Mouse (Mus musculus) limb, embryonic 15.5 days (tissue): ENCODE measurements around the gene Smcp. TPM values are rescaled to one million over a fixed set of nuclear protein-coding genes. Genes with fewer than 3 reads are reported as not detected.

ENCODE experiments used
- ATAC-seq: fragments of 200-750 bp; cut with Nextera tagmentation; 2 replicates; pipeline ENCODE4 v1.8.0; 2017; ENCODE audit warnings: low read depth, moderate TSS enrichment; ENCODE audit not compliant: insufficient number of reproducible peaks, low FRiP score, low TSS enrichment
- H3K27ac ChIP-seq: fragments of 300-500 bp; sonication (generic); 2 replicates; pipeline ENCODE4 v1.5.1; 2015; ENCODE audit warnings: moderate library complexity, mild to moderate bottlenecking, inconsistent platforms
- H3K27me3 ChIP-seq: fragments of 300-500 bp; sonication (generic); 2 replicates; pipeline ENCODE4 v1.6.1; 2015; ENCODE audit warnings: inconsistent platforms
- H3K36me3 ChIP-seq: fragments of 300-500 bp; sonication (generic); 2 replicates; pipeline ENCODE4 v1.6.1; 2015; ENCODE audit warnings: inconsistent platforms
- H3K4me1 ChIP-seq: fragments of 300-500 bp; sonication (generic); 2 replicates; pipeline ENCODE4 v1.6.1; 2015; ENCODE audit warnings: inconsistent platforms
- H3K4me2 ChIP-seq: fragments of 300-500 bp; sonication (generic); 2 replicates; pipeline ENCODE4 v1.6.1; 2015; ENCODE audit warnings: mild to moderate bottlenecking, inconsistent platforms
- H3K4me3 ChIP-seq: fragments of 300-500 bp; sonication (generic); 2 replicates; pipeline ENCODE4 v1.5.1; 2015; ENCODE audit warnings: mild to moderate bottlenecking, inconsistent platforms
- H3K9ac ChIP-seq: fragments of 300-500 bp; sonication (generic); 2 replicates; pipeline ENCODE4 v1.6.1; 2015; ENCODE audit warnings: inconsistent platforms
- H3K9me3 ChIP-seq: fragments of 300-500 bp; sonication (generic); 2 replicates; pipeline ENCODE4 v1.6.1; 2016; ENCODE audit warnings: inconsistent platforms
- WGBS: fragments of 180-500 bp; shearing (Covaris S2); methylation state at CpG from one replicate; pipeline ENCODE4 v1.1.7; 2015; 5-methylcytosine and 5-hydroxymethylcytosine counted together
- polyA plus RNA-seq: library from polyadenylated mRNA; unstranded; fragments of >200 nt; fragmentation: Nextera tagmentation; extraction: Ambion mirVana; gene quantifications from 2 replicates; pipeline ENCODE4 v1.2.1, GENCODE M21; 2015

Smcp gene
- polyA plus RNA-seq = not detected in 2 replicates

DNA sequence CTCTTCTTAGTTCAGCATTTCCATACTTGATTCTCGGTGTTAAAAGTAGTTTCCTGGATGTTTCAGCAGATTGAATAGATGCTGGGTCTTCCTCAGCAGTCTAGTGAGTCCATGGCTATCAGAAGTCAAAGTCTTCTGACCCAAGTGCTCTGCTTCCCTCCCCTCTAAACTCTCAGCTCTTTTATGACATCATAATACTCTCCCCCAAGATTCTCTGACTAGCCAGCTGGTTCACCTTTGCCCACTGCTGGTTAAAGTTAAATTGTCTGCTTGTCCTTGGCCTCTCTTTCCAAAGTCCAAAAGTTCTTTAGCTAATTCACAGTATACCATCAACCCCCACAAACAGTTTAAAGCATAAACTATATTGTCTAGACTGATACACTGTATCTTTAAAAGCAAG is at the start of gene Smcp:
Gene Smcp, minus strand, starts transcription at position 140 of the 400 bp plus-strand sequence.
- Histone ChIP-seq H3K4me2 (no peak within 1 kb of the TSS), H3K9me3 (no peaks in the 10 kb centered on the region), H3K27ac (no peak within 1 kb of the TSS), H3K27me3 (no peaks in the 10 kb centered on the region), H3K36me3 (no peaks in the 10 kb centered on the region), H3K4me1 (no peaks in the 10 kb centered on the region), H3K4me3 (no peak within 1 kb of the TSS), H3K9ac (no peak within 1 kb of the TSS)
- no peak for ATAC-seq
- WGBS = 65% methylated on average over 1 of the region's 1 CpGs

DNA sequence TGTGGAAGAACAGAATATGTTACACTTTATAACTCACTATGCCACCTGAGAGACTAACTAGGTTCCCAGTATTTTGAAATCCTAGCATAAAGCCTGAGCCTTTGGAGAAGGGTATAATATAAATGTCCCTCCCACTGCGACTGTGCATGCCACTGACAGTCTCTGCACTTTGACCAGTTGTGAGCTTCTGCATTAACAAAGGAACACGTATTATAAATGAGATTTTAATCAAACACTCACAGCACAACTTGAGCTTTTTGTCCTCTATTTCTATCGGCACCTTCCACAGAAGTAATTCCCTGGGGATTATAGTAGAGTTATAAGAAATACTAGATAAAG is 49.8 kb upstream of the Smcp start:
- no peaks in the 10 kb centered on the region for H3K36me3 ChIP-seq
- 73% methylated on average over 3 of the region's 3 CpGs for WGBS
- no peak overlapping the region for H3K4me2 ChIP-seq
- H3K27ac ChIP-seq = no peak overlapping the region
- H3K4me3 ChIP-seq = no peak overlapping the region
- no peaks in the 10 kb centered on the region for H3K27me3 ChIP-seq
- no peak for ATAC-seq
- H3K9ac ChIP-seq = no peak overlapping the region
- no peaks in the 10 kb centered on the region for H3K9me3 ChIP-seq
- no peaks in the 10 kb centered on the region for H3K4me1 ChIP-seq

DNA sequence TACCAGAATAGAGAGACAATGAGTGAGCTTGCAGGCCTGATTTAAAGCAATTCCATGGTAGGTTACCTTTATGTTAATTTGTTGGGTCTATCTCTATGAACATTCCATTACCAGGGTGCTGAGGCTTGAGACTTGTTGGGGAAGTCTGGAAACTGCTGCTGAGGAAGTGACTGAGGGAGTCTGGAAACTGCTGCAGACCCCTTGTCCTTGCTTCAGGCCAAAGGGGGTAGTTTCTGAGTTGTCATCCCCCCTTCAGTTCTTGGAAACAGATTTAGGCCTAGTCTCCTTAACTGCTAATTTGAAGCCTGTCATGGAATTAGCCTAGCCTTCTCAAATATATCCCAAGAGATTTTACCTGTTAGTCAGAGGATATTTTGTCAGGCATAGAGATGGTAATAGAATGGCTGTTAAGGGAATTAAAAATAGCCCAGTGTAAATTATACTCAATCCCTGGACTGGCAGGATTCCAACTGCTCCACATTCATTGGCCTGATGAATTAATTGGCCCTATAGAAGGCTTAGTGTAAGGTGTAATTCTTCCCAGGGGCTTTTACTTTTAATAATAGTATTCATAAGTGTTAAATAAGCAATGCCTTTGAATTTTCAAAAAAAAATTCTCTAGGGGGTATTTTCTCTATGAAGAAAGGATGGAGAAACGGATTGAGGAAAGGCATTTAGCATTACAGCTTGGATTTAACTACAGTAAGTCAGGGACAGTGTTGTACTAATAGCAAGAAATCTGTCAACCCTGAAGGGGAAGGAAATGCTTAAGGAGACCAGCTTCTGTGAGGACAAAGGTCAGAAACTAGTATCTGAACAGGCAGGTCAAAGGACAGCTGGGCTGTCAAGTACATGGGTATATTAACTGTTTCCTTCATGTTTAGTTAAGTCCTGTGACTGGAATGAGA is 49.2 kb upstream of the Smcp start:
- ATAC-seq = no peak
- Histone ChIP-seq H3K9me3 (no peaks in the 10 kb centered on the region), H3K9ac (no peak overlapping the region), H3K36me3 (no peaks in the 10 kb centered on the region), H3K4me3 (no peak overlapping the region), H3K4me1 (no peaks in the 10 kb centered on the region), H3K4me2 (no peak overlapping the region), H3K27ac (no peak overlapping the region), H3K27me3 (no peaks in the 10 kb centered on the region)
- 28% methylated on average over 1 of the region's 1 CpGs for WGBS

DNA sequence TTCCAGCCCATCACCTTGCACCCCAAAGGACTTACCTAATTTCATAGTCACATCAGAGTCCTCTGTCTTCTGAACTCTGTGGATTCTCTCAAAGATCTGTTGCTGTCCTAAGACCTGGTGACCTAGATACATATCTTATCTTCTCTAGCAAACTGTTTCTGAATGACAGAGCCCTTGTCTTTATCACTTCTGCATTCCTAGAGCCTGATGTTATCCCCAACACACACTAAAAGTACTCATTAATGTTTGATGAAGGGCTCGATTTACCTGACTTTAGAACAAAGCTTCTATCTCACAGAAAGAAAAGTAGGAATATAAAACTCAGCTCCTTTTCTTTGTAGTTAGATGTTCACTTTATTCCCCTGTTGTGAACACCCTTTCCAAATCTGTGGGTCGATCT is 32.8 kb upstream of the Smcp start, which contains the start of gene Lce6a:
Gene Lce6a, minus strand, starts transcription at position 101 of the 400 bp plus-strand sequence.
- no peak within 1 kb of the TSS for H3K4me3 ChIP-seq
- WGBS = 73% methylated on average over 2 of the region's 2 CpGs
- ATAC-seq = no peak
- no peak within 1 kb of the TSS for H3K9ac ChIP-seq
- H3K27ac ChIP-seq = no peak within 1 kb of the TSS
- no peaks in the 10 kb centered on the region for H3K36me3 ChIP-seq
- no peaks in the 10 kb centered on the region for H3K27me3 ChIP-seq
- no peaks in the 10 kb centered on the region for H3K4me1 ChIP-seq
- no peak within 1 kb of the TSS for H3K4me2 ChIP-seq
- H3K9me3 ChIP-seq = no peaks in the 10 kb centered on the region

DNA sequence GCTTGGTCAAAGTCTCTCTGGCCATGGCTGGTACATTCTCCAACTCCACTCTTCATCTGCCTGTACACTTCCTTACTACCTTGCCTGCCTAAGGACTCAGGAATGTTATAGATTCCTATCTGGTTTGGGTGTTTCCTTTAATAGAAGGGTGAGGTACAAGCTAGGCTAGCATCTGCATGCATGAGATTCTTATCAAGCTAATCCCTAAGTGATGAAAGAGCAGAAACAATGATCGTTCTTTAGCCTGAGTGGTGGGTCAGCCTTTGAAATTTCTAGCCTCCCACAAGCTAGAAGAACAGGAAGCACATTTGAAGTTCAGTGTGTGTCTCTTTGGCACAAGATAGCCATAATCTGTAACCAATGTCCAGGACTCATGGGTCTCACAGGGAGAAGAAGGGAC is 21.0 kb upstream of the Smcp start:
- H3K4me3 ChIP-seq = no peak overlapping the region
- H3K9me3 ChIP-seq = no peaks in the 10 kb centered on the region
- H3K4me1 ChIP-seq = no peaks in the 10 kb centered on the region
- no peaks in the 10 kb centered on the region for H3K36me3 ChIP-seq
- ATAC-seq = no peak
- H3K9ac ChIP-seq = no peak overlapping the region
- 53% methylated on average over 1 of the region's 1 CpGs for WGBS
- no peaks in the 10 kb centered on the region for H3K27me3 ChIP-seq
- H3K4me2 ChIP-seq = no peak overlapping the region
- H3K27ac ChIP-seq = no peak overlapping the region

DNA sequence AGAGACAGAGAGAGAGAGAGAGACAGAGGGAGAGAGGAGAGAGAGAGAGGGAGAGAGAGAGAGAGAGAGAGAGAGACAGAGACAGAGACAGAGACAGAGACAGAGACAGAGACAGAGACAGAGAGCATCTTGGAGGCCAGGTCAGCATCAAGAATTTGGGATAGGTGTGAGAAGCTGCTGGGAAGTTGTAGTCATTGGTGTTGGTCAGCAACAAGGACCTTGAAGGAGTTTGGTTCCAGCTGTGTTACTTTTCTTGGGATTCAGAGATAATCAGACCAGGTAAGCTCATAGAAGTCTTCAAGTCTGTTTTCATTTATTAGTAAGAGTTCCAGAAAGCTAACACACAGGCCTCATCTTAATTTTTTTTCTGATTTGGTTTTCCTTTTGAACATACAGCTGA is 18.6 kb upstream of the Smcp start, which contains the start of gene 2210017I01Rik:
Gene 2210017I01Rik, minus strand, starts transcription at position 101 of the 400 bp plus-strand sequence.
- Histone ChIP-seq H3K27ac (no peak within 1 kb of the TSS), H3K36me3 (no peaks in the 10 kb centered on the region), H3K27me3 (no peaks in the 10 kb centered on the region), H3K9ac (no peak within 1 kb of the TSS), H3K4me2 (no peak within 1 kb of the TSS), H3K9me3 (no peaks in the 10 kb centered on the region), H3K4me3 (no peak within 1 kb of the TSS), H3K4me1 (no peaks in the 10 kb centered on the region)
- ATAC-seq = no peak

DNA sequence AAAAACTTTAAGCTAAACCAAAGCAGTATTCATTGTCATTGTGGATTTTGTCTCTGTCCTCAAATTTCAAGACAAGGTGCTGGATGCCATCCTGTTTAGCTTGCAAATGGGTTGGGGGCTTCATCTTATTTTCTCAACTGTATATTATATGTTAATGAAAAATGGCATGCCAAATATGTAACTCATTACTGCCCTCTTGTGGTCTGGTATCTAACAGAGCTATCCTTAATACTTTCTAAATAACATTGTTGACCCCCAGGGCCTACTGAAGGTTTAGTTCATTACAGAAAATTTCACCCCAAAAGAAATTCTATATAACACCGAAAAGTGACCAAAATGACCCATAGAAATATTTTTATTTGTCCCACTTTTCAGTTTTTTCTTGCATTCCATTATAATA is 13.4 kb upstream of the Smcp start:
- Histone ChIP-seq H3K27me3 (no peaks in the 10 kb centered on the region), H3K4me2 (no peak overlapping the region), H3K4me1 (no peaks in the 10 kb centered on the region), H3K9me3 (peaks cover 3% of the 10 kb centered on the region; the same call in 1 of the 2 replicates), H3K9ac (no peak overlapping the region), H3K4me3 (no peak overlapping the region), H3K27ac (no peak overlapping the region), H3K36me3 (no peaks in the 10 kb centered on the region)
- ATAC-seq = no peak
- WGBS = 54% methylated on average over 1 of the region's 1 CpGs

DNA sequence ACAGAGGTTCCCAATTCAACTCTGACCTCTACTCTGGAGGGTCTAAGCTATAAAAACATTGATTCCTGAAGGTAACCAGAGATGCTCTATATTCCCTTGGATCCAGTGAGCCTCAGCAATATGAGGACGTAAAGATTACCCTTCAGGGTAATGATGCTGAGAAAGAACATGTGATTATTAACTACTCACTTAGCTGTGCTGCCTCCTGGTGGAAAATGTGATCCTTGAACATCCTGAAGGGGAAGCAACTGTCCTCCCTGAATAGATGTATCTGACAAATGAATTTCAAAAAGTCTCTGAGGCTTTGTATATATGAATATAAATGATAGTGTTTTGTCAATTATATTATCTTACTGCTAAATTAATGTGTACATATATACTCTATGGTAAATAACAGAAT is 11.7 kb upstream of the Smcp start:
- Histone ChIP-seq H3K9me3 (peaks cover 3% of the 10 kb centered on the region; the same call in 1 of the 2 replicates), H3K4me1 (no peaks in the 10 kb centered on the region), H3K4me3 (no peak overlapping the region), H3K27ac (no peak overlapping the region), H3K36me3 (no peaks in the 10 kb centered on the region), H3K27me3 (no peaks in the 10 kb centered on the region), H3K9ac (no peak overlapping the region), H3K4me2 (no peak overlapping the region)
- 34% methylated on average over 1 of the region's 1 CpGs for WGBS
- no peak for ATAC-seq

- no peak for ATAC-seq
- Histone ChIP-seq H3K9me3 (peaks cover 3% of the 10 kb centered on the region; the same call in 1 of the 2 replicates), H3K4me3 (no peak overlapping the region), H3K9ac (no peak overlapping the region), H3K27ac (no peak overlapping the region), H3K4me1 (no peaks in the 10 kb centered on the region), H3K27me3 (no peaks in the 10 kb centered on the region), H3K36me3 (no peaks in the 10 kb centered on the region), H3K4me2 (no peak overlapping the region)
Observed at GRCm38 (mm10) chr3:92599973-92600372, 11.2 kb upstream of the Smcp start.

DNA sequence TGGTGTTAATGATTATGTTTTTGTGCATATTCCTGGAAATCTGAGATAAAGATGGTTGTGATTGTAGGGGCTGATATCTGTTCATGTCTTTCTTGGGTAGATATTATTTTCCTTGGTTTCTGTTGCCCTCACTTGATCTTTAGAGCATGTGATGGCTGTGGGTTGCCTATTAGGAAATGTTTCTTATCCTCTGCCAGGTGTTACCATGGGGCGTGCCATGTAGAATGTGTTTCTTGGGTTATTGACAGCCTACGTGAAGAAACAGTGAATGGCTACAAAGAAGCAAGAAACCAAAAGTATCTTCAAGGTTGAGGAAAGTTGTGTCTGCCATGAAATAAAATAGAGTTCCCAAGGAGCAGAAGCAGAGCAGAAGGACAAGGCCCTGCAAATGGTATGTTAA is 9.6 kb upstream of the Smcp start:
- Histone ChIP-seq H3K27me3 (no peaks in the 10 kb centered on the region), H3K27ac (no peak overlapping the region), H3K9ac (no peak overlapping the region), H3K4me1 (no peaks in the 10 kb centered on the region), H3K36me3 (no peaks in the 10 kb centered on the region), H3K4me2 (no peak overlapping the region), H3K9me3 (peaks cover 3% of the 10 kb centered on the region; the same call in 1 of the 2 replicates), H3K4me3 (no peak overlapping the region)
- no peak for ATAC-seq
- 81% methylated on average over 2 of the region's 2 CpGs for WGBS

DNA sequence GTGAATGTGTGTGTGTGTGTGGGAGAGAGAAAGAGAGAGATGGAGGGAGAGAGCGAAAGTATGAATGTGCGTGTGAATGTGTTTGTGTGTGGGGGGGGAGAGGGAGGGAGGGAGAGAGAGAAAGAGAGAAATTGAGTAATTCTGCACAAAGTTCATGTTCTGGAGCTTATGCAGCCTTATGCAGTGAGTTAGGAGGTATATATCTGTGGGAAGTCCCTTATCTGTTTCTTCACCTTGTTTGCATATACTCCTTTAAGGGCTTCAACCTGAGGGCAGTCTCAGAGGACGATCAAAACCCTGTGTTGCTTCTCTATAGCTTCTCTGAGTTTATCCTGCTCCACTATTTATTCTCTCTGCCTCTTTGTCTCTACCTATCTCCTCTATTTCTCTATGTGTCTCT is 1.6 kb downstream of the Smcp start:
- H3K27me3 ChIP-seq = no peaks in the 10 kb centered on the region

DNA sequence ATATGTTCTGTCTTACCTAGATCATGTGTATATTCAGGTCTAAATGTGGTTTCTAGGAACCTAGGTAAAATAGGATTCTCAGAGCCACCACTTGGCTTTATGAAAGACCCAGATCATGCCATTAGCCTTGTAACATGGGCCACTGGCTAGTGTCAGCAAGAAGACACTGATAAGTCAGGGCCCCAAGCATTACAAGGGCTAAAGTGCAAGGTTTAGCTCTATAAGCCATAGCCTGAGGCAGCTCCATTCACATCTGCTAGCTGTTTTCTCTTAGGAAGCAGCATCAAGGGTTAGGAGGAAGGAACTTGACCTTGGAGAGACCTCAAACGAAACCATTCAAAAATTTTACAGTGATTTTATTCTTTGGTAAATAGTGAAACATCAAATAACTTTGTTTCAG is 3.7 kb downstream of the Smcp start:
- Histone ChIP-seq H3K4me3 (no peak overlapping the region), H3K9ac (no peak overlapping the region), H3K4me1 (no peaks in the 10 kb centered on the region), H3K27me3 (no peaks in the 10 kb centered on the region), H3K36me3 (no peaks in the 10 kb centered on the region), H3K4me2 (no peak overlapping the region), H3K9me3 (no peaks in the 10 kb centered on the region), H3K27ac (no peak overlapping the region)
- no peak for ATAC-seq
- WGBS = 50% methylated on average over 1 of the region's 1 CpGs

More for the DNA sequence above, 1.6 kb downstream of the Smcp start:
- Histone ChIP-seq H3K9ac (no peak overlapping the region), H3K9me3 (no peaks in the 10 kb centered on the region), H3K4me3 (no peak overlapping the region), H3K36me3 (no peaks in the 10 kb centered on the region), H3K27ac (no peak overlapping the region), H3K4me2 (no peak overlapping the region), H3K4me1 (no peaks in the 10 kb centered on the region)
- no peak for ATAC-seq
- WGBS = 76% methylated on average over 3 of the region's 3 CpGs
